Mouse (Mus musculus): ENCODE measurements around the gene Ankfn1.

GRCm38 (mm10) chr11:89500961-89501360 is 276.5 kb downstream of the Ankfn1 start:
- TF ChIP-seq POLR2A (IDR thresholded peaks at IDR 0.05; ENCODE audit: borderline replicate concordance, extremely low read depth, low read depth, low read length) (no peak), CTCF (IDR thresholded peaks at IDR 0.05; ENCODE audit: insufficient read depth, low read length) (no peak)
